Mouse (Mus musculus) heart, postnatal 36 days (tissue): ENCODE measurements at regions not wholly inside any gene's neighbourhood (a gene's known extent, or its start where the extent isn't known, plus 50 kb on each side); places are given as distances from the start of the nearest gene placed in this dataset.
A peak's percentile ranks its signal among the peaks of the same experiment; 100 is the strongest.

ENCODE experiments used
- DNase-seq, 2 experiments: peaks; one replicate each; pipeline ENCODE4 v3.0.0; 2021 to 2022
- intact Hi-C: fragments of 180-260 bp; cut with DNase I; formaldehyde crosslinking; loops from one replicate; pipeline ENCODE4 v1.15.1; 2025

DNA sequence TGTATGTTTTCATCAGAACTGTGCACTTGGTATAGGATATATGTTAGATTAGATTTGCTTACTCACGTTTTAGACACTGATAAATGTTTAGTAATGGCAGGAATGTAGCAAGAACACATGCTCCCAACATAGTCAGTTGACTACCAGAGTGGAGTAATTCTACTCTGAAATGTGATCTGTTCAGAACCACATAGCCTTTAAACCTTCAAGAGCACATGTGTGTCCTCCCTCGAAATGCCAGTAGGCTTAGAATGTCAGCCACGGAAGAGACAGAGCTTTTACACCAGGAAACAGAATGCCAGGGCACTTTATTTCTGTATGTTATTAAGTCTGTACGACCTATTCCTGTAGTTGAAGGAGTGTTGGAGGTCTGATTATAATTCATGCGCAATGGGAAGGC is 51.3 kb upstream of the Cd28 start:
- peak in 1 of 2 experiments; percentile 0 for DNase-seq
- intact Hi-C loops: loop anchor here (10.0 kb wide), 1 partner anchor 289 kb away; no protein-coding TSS in a partner anchor

DNA sequence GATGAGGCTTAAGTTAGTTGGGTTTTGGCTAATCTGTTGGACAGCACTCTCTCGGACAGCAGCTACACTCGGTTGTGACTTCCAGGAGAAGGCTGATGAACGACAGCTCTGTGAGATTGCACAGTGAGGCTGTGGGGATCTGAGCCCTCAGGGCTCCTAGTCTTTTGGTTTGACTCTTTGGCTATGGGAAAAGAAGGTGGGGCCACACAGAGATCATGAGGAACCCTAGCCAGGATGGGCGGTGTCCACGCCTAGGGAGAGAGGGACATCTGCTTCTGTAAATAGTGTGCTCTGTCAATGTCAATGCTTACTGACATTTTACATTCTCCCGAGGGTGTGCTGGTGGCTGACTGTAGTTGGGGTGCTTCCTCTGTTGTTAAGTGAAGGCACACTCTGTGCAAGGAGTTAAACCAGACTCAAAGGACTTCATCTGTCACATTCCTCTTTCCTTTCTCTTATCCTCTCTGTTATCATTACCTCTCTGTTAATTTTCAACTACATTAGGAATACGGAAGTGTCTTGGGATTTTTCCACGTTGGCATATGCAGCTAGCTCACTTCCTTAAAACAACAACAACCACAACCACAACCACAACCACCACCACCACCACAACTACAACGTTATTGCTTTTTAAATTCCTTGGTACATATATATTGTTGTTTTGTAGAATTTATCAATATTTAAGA is 54.2 kb upstream of the Cd28 start:
- intact Hi-C loops: loop anchor here (10.0 kb wide), 1 partner anchor 292 kb away; no protein-coding TSS in a partner anchor
- DNase-seq: peak; percentile 60

DNA sequence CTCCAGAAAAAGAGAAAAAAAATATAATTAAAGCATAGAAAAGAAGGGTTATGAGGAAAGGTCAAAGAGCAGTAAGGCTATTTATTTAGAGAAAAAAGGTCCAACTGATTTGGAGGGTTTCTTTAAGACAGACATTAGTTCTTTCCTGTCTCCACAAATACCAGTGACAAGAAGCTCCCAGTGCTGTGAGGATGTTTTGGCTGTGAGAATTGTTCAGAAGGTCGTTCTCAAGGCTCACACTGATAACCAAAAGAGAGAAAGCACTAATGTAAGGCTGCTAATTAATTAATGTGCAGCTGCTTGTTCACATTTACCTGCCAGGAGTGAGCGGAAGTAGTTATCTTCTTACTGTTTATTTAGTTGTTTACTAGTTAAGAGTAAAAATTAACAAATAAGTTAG is 54.7 kb upstream of the Cd28 start:
- intact Hi-C loops: loop anchor here (10.0 kb wide), 1 partner anchor 293 kb away; no protein-coding TSS in a partner anchor
- DNase-seq: no peak

DNA sequence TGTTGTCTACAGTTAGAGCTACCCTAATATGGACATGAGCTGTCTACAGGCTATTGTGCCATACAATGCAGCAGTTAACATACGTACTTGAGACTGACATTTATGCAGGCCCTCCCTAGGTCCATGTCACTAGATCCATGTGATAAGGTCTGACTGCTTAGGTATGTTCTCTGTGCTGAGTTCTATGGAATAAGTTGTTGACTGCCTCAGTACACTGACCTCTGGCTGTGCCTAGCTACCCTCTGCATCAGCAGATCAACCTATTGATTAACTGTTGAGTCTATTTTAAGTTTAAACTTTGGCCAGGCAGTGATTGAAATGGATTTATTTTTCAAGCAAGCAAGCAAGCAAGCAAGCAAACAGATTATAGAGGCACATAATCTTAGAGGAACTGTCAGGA is 57.0 kb upstream of the Cd28 start:
- DNase-seq: no peak
- intact Hi-C loops: loop anchor here (10.0 kb wide), 1 partner anchor 295 kb away; no protein-coding TSS in a partner anchor

DNA sequence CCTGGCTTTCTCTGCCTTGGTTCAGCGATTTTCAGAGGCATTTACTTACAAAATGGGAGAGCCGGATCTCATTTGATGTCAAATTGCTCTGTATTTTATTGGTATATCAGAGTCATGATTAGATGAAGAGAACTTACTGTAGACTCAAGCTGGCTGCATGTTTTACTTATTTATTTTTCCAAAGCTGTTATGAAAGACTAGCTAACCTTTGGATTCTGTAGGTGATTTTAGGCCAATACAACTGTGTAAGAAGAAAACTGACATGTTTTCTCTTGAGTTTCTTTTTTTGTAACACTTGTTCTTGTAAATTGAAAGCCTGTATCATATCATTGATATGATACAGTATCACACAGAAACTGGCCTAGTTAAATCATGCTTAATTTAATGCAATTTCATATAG is 57.6 kb upstream of the Cd28 start:
- DNase-seq: no peak
- intact Hi-C loops: no loop called here

- intact Hi-C loops: no loop called here
- DNase-seq: no peak
Observed at GRCm38 (mm10) chr1:60658383-60658782, 58.2 kb upstream of the Cd28 start.

DNA sequence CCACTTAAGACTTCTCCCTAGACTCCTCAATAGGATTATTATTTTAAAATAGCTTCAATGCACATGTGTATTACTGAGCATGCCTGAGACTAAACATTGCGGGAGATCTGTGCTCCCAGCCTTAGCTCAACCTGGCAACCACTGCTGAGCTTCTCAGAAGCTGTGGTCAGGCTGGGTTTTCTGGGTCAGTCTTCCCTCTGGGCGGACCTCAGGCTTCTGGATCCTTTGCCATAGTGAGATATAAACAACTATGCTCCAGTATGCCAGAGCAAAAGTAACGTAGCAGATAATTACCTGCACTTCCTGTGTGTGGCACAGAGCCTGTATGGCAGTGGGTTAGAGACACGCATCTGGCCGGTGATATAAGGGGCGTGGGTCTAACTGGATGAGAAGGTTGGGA is 59.1 kb upstream of the Cd28 start:
- intact Hi-C loops: no loop called here
- DNase-seq: peak in 1 of 2 experiments; percentile 18

DNA sequence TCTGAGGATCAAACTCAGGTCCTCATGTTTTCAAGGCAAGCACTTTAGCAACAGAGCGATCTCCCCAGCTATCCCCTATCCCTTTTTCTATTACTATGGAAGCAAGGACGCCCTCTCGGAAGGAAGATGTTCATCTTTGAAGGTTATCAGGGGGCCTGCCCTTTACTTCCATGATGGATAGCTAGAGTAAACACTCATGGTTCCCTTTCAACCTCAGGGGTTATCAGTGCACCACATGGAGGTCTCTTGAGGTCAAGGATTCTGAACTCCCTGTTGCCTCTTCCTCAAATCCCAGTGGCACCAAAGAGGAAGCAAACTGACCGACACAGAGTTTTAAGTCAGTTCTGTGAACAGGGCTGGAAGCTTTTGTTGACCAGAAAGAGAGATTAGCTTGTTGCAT is 59.6 kb upstream of the Cd28 start:
- DNase-seq: no peak
- intact Hi-C loops: no loop called here

- DNase-seq: no peak
- intact Hi-C loops: no loop called here
Observed at GRCm38 (mm10) chr1:60655691-60656595, 60.7 kb upstream of the Cd28 start.

GRCm38 (mm10) chr1:60655206-60655605 is 61.4 kb upstream of the Cd28 start:
- DNase-seq: no peak
- intact Hi-C loops: no loop called here

- intact Hi-C loops: loop anchor here (5.0 kb wide), 2 partner anchors 35 to 210 kb away; no protein-coding TSS in a partner anchor
- DNase-seq: no peak
Observed at GRCm38 (mm10) chr1:60652570-60653011, 64.0 kb upstream of the Cd28 start.

DNA sequence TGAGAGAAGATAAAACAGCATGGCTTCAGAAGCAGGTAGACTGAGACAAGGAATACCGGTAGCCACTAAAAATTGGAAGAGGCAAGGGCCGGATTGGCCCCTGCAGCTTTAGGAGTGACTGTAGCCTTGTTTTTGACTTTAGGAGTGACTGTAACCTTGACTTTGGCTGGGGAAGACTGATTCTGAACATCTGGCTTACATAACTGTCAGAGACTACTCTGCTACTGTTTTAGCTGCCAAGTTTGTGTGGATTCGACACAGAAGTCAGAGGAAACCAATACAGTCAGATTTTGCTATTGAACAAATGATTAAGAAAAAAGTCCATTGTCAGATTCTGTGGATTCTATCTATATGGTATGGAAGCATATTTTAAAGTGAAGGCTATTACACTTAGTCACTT is 66.4 kb upstream of the Cd28 start:
- intact Hi-C loops: loop anchor here (5.0 kb wide), 2 partner anchors 33 to 212 kb away; no protein-coding TSS in a partner anchor
- DNase-seq: no peak

GRCm38 (mm10) chr1:60649303-60649850 is 67.2 kb upstream of the Cd28 start:
- peak in 1 of 2 experiments; percentile 3 for DNase-seq
- intact Hi-C loops: no loop called here

DNA sequence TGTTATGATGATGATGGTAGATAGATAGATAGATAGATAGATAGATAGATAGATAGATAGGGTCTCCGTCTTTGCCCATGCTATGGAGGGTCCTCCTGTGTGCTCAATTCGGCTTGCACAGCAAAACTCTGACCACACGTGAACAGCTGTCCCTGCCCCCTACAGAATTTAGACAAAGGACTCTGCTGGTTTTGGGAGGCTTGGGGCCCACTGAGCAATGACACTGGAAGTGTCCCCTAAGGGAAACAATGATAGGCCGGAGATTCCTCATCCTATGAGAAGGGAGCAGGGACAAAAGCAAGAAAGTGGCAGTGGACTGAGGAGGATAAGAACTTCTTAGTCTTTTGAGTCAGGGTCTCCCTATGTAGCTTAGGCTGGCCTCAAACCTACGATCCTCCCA is 69.8 kb upstream of the Cd28 start:
- peak in 1 of 2 experiments; percentile 0 for DNase-seq
- intact Hi-C loops: no loop called here

GRCm38 (mm10) chr1:60646174-60646573 is 70.4 kb upstream of the Cd28 start:
- intact Hi-C loops: no loop called here
- DNase-seq: no peak

DNA sequence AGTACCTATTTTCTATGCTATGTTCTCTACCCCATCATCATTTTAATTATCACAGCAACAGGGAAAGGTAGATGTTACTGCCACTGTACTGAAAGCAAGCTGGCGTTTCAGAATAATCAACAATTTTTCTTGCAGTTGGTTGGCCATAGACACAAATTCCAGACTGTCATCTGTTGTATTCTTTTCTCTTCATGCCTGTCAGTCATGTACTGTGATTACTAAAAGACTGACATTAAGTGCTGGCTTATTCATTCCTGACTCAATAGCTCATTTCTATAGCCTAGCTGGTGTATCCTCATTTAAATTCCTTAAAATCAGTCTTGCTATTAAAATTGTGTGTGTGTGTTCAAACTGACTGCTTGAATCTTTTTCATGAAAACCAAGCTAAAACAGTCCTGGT is 71.4 kb upstream of the Cd28 start:
- intact Hi-C loops: no loop called here
- DNase-seq: no peak

DNA sequence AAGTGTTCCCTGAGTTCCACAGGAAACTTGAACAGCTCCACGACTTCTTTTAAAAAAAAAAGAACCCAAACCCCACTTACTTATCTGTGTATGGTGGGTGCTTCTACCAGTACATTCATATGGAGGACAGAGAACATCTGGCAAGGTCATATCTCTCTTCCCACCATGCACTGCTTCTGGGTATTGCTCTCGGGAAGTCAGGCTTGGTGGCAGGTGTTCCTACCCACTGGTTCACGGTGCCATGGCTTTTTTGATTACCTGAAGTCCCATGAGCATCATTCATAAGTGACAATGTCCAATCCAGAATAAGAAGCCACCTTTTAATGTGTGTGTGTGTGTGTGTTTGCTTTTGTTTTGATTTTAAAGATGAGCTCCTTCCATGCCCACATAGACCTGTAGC is 73.8 kb upstream of the Cd28 start:
- peak in 1 of 2 experiments; percentile 0 for DNase-seq
- intact Hi-C loops: no loop called here

DNA sequence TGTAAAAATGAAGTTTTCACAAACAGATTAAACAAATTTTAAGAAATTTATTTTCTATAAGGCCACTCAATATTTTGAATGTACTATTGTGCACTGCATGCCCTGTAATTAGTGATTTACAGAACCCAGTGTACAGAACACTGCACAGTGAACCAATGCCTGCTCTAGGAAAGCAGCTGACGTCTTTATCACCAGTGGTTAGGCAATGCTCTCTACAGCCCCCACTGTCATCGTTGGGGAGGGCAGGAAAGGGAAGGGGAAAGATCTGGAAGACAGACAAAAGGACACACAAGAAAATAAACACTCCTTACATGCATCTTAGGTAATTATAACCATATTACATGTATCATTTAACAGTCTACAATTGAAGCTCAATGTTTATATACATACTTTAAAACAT is 74.4 kb upstream of the Cd28 start:
- no peak for DNase-seq
- intact Hi-C loops: no loop called here

DNA sequence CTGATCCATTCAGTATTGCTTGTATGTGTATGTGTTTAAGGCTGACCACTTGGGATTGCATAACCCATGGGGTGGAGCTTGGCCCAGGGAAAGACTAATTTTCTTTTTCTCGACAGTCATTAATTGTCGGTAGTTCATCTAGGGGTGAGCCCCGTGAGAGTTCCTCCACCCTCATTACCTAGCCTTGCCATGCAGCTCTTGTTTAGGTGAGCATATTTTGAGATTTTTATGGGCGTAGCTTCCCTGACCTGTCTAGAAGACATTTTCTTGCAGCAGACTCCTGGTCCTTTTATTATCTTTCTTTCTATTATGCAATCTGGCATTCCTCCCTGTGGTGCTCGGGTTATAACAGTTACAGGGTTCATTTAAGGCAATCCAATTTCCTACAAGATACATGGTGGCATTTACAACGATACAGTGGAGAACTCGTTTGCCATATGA is 74.4 kb upstream of the Raph1 start:
- DNase-seq: peak in 1 of 2 experiments; percentile 66
- intact Hi-C loops: no loop called here

DNA sequence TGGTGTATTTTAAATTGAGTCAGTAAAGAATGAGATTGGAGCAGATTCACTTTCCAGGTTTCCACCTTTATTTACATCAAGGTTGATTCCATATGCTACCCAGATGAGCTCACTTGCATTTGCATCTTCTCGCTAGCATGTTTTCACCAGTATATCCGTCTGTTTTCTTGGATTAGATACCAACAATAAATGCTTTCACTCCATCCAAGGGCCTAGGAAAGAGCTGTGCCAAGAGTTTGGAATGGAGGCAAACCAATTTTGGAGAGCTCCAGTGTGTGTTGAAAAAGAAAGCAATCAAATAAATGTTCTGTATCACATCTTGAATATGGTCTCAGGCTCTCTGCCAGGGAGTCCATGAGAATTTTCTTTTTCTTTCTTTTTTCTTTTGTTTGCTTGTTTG is 72.6 kb upstream of the Raph1 start:
- DNase-seq: peak in 1 of 2 experiments; percentile 2
- intact Hi-C loops: no loop called here

DNA sequence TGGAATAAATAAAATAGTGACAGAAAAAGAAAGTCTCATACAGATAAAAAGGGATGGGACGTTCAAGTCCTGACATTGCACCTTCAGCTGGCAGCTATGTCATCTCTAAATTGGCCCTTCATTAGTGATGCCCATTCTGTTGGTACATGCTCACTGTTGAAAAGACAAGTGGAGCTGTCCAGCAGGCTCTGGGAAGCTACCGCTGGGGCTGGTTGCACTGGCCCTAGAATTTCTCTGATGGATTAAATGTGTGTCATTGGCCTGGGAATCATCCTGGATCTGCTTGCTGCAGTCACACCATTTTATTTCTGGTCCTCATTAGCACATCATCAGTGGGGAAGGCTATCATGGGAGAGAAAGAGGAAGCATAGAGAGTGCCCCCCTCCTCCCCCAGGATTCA is 72.2 kb upstream of the Raph1 start:
- intact Hi-C loops: no loop called here
- peak in 1 of 2 experiments; percentile 0 for DNase-seq
